Mouse (Mus musculus): Measurements from ENCODE around the gene Wdr41. TPM values are rescaled to one million over a fixed set of nuclear protein-coding genes. Genes with fewer than 3 reads are reported as not detected.

Wdr41 gene
- polyA plus RNA-seq, 1 experiment from 2014 or later: 20.5 TPM

DNA sequence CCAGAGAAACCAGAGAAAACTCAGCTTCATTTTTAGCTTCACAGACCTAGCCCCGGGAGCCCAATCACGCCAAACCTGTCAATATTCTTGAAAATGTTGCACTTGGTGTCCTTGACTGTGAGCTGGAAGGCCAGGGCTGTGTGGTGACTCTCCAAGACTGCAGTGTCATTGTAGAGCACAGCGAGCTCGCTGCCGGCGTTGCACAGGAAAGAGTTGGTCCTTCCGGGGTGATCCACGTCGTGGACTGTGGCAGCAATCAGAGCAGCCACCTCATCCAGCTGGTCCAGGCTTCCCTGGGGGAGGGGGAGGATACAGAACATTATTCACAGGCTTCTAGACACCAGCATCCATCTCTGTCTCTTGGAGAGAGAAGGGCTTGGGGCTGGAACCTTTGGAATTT lies 58.0 kb downstream of the Wdr41 start:
- no peak for DNase-seq (ENCODE audit: low spot score)

DNA sequence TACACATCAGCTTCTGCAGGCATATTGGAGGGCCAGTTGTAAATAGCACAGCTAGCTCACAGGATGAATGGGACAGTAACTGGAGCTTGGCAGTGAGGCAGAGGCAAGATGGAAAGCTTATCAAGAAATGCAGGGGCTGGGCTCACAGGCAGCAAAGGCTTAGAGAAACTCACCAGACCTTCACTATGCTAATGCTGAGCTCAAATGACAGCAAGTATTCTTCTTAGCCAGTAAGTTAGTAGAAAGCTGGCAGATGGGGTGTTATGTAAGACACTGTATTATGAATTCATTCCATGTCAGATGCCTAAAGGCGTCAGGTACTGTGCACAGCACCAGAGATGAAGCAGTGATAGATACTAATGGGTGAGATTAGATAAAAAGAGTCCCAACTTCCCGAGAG lies 58.6 kb downstream of the Wdr41 start:
- DNase-seq (ENCODE audit: low spot score): no peak

DNA sequence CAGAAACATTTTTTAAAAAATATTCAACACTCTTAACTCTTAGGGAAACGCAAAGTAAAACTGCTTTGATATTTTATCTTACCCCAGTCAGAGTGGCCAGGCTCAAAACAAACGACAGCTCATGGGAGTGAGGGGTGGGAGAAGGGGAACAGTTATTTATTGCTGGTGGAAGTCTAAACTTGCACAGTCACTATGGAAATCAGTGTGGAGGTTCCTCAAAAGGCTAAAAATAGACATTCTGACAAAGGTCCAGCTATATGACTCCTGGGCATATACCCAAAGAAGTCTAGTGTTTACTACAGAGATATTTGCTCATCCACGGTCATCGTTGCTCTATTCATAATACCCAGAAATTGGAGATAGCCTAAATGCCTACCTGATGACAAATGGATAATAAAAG lies 62.1 kb downstream of the Wdr41 start:
- DNase-seq (ENCODE audit: low spot score): no peak

- no peak for DNase-seq (ENCODE audit: low spot score)
These were observed 64.1 kb downstream of the Wdr41 start for GRCm38 (mm10) chr13:95040140-95040738.

DNA sequence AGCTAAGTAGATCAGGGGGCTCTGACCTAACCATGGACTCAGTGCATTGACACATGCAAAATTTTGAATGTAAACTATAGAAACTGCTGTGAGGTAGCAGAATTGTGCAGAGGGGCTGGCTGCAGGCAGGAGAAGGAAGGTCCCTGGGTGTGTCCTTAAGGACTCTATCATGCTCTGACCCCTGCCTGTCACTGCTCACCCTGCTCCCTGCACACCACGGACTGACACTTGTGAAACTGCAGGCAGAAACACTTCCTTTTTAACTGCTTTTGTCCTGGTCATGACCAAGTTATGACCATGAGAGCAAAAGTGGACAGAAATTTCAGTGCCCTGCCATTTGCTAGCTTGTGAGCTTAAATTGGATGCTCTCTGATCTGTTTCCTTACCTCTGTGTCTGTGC lies 68.0 kb downstream of the Wdr41 start:
- DNase-seq (ENCODE audit: low spot score): no peak

DNA sequence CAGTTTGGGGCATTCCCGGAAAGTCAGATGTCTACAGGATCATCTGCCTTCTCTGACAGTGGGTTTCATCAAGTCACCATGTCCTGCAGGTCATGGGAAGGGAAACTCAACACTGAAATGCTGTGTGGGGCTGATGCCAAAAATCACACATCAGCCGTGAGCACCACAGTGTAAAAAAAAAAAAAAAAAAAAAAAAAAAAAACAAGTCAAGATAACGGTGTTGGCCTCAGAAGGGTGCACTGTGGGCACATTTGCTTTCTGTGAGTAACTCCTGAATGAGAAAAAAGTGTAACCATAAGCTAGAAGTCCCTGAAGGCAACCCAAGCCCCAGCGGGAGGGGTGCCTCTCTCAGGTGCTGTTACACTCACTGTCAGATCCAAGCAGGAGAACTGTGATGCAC lies 74.3 kb downstream of the Wdr41 start:
- no peak for DNase-seq (ENCODE audit: low spot score)

DNA sequence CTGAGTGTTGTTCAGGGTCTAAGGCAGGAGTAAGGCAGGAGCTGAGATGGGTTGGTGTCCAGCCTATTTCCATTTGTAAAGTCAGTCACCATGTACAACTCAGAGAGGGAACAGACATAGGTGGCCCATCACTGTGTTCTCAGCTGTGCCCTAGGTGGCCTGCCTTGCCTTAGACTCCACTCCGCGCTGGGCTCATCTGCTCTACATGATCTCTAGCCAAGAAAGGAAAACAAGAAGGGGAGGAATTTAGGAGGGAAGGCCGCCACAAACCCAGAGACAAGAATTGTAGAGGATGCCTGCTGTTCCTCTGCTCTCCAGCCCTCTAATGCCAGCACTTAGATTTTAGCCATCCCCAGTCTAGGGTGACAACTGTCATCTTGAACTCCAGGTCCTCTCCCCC lies 76.3 kb downstream of the Wdr41 start:
- no peak for DNase-seq (ENCODE audit: low spot score)

- no peak for DNase-seq (ENCODE audit: low spot score)
These were observed 79.7 kb downstream of the Wdr41 start for GRCm38 (mm10) chr13:95055742-95056388.

- no peak for DNase-seq (ENCODE audit: low spot score)
These were observed 80.5 kb downstream of the Wdr41 start for GRCm38 (mm10) chr13:95056501-95057280.

DNA sequence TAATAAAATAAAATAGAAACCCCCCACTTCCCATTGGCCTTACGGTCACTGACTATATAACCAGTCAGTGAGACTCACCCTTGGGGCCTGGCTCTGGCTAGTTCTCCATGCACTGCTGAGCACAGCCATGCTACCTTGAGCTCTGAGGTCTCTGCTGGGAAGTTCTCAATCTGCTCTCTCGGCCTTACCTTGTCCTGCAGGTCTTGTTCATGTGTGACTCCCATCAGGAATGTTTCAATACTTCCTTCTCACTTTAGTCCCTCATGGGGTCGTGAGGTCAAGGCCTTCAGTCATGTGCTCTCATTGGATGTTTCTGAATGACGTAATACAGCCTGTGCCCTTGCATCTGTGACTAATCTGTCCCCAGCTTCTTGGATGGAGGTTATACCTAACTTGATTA lies 82.7 kb downstream of the Wdr41 start:
- no peak for DNase-seq (ENCODE audit: low spot score)

- DNase-seq (ENCODE audit: low spot score): no peak
These were observed 87.4 kb downstream of the Wdr41 start for GRCm38 (mm10) chr13:95063390-95064017.

DNA sequence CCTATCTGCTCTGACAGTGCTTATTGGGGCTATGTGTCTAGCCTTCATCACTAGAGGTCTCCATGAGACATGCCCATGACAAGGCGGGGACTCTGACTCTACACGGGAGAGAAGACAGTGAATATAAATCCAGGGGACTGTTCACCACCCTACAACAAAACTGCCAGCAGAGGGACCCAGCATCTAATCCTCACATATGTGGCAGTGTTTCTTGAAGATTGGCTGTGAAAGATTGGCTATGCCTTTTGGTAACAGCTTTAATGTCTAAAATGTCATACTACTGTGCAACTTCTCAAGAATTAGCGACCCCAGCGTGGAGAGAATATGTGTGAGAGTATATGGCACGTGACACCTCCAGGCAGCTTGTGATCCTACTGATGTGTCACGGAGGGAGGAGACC lies 91.7 kb downstream of the Wdr41 start:
- DNase-seq (ENCODE audit: low spot score): no peak

DNA sequence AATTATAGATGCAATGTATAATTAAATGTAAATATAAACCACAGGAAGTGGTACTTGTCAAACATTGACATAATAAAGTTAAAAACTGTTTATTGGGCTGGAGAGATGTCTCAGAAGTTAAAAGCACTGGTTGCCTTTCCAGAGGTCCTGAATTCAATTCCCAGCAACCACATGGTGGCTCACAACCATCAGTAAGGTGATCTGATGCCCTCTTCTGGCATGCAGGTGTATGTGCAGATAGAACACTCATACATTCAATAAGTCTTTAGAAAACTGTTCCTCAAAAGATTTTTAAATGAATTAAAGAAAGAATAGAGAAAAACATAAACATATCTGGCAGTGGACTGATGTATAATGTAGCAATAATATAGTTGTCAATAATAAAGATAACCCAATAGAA lies 94.1 kb downstream of the Wdr41 start:
- no peak for DNase-seq (ENCODE audit: low spot score)

Other genes starting within 250 kb of the Wdr41 start
- gene Tbca, start 187.4 kb upstream of the Wdr41 start, polyA plus RNA-seq (2015; fragmentation: Nextera tagmentation; extraction: Ambion mirVana): 266 and 284 TPM in 2 replicates
- not detected in 2 replicates for gene Otp, start 100.7 kb upstream of the Wdr41 start, polyA plus RNA-seq (2015; fragmentation: Nextera tagmentation; extraction: Ambion mirVana)